ENCODE assay signal across 24 mouse cellular contexts in genomic region chr10:44676506-44676905, GRCm38 (mm10).
A peak's percentile ranks its signal among the peaks of the same experiment; 100 is the strongest.
DNase-seq lines count a peak whose midpoint lies in the region; ATAC-seq and TF ChIP-seq lines count a peak whose summit lies in the region.
"Had no signal": no experiment of that assay in that cellular context is flagged by ENCODE, and none has a peak within 500 bp of the region (broad histone marks: within the 10 kb centered on the region; RNA-seq: fewer than 3 reads in every experiment).

No protein-coding gene starts in this region.

- no peak overlapping the region for H3K4me3 ChIP-seq in left cerebral cortex, adult 2 months
- H3K4me3 ChIP-seq: embryonic facial prominence, embryonic 10.5 days; forebrain, embryonic 15.5 days; gastrocnemius, adult 2 months; heart, embryonic 15.5 days; kidney, embryonic 15.5 days; limb, embryonic 15.5 days; midbrain, embryonic 10.5 days; neural tube, embryonic 15.5 days had no signal

- TF ChIP-seq CTCF in left cerebral cortex, adult 2 months (IDR thresholded peaks at IDR 0.05): no peak

- peak; percentile 83 for ATAC-seq in common myeloid progenitor, adult 5-6 weeks (replicated peaks; ENCODE audit: low read depth, poor library complexity, severe bottlenecking)
- peak; percentile 86 for ATAC-seq in megakaryocyte progenitor cell, adult 5-6 weeks (replicated peaks; ENCODE audit: poor library complexity)
- ATAC-seq: forebrain, embryonic 15.5 days; hindbrain, embryonic 16.5 days; intestine, postnatal 0 days had no signal

- H3K27ac ChIP-seq in left cerebral cortex, adult 2 months: no peak overlapping the region
- H3K27ac ChIP-seq: embryonic facial prominence, embryonic 10.5 days; forebrain, embryonic 15.5 days; gastrocnemius, adult 2 months; heart, embryonic 15.5 days; kidney, embryonic 15.5 days; limb, embryonic 15.5 days; liver, embryonic 14.5 days; midbrain, embryonic 10.5 days; neural tube, embryonic 15.5 days had no signal

- DNase-seq in lung, postnatal 36 days: peak; percentile 21
- no peak for DNase-seq in lung, postnatal 4 days
- DNase-seq in left cerebral cortex, postnatal 10 days (ENCODE audit: extremely low spot score in 1 of 2, low spot score in 2 of 2): no peak
- DNase-seq in thymus, postnatal 36 days: no peak
- DNase-seq in left cerebral cortex, adult 2 months (ENCODE audit: extremely low spot score in 1 of 2, low spot score in 2 of 2): no peak
- DNase-seq: adrenal gland, postnatal 14 days; cerebellum, adult 9-10 months; gastrocnemius, adult 2 months; heart, postnatal 4 days; kidney, postnatal 36 days; left cerebral cortex, postnatal 4 days; lung, embryonic 14.5 days had no signal

- intact Hi-C loops in left cerebral cortex, postnatal 10 days (cut with DNase I): no loop called here
- intact Hi-C loops in left cerebral cortex, adult 2 months (cut with DNase I): no loop called here
